Mouse (Mus musculus): Measurements from ENCODE around the gene Ppp4r1. TPM values are rescaled to one million over a fixed set of nuclear protein-coding genes. Genes with fewer than 3 reads are reported as not detected.
A peak's percentile ranks its signal among the peaks of the same experiment; 100 is the strongest.

Gene Ppp4r1
- total RNA-seq, 2 experiments from 2014 or later, result 26.3 to 36.5 TPM

DNA sequence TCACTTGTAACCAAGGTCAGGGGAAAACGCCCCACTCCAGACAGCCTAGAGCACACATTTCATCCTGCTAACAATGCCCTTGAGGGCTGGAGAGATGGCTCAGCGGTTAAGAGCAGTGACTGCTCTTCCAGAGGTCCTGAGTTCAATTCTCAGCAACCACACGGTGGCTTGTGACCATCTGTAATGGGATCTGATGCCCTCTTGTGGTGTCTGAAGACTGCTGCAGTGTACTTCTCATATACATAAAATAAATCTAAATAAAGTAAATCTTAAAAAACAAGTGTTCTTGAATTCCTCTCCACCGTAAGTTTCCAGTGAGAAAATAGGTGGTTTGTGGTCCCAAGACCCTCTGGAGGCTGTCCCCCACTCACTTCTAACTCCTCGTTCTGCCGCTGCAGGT, 69.4 kb downstream of the Ppp4r1 start:
- no peak for DNase-seq (ENCODE audit: low spot score in 2 of 2)

DNA sequence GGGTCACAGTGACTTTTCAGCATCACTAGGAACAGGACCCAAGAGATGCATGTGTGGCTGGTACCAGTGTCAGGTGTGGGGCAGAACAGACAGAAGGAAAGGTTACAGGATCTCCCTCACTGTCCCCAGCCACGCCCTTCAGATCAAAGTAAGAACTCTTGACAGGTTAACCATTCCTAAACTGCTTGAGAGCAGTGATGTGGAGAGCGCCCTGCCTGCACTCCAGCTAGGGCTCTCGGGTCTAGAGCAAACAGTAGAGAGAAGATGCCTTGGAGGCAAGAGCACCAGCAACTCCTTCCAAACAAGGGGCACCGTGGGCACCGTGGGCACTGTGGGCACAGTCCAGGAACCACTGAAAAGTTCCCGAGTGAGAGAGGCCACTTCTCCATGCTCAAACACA, 71.0 kb downstream of the Ppp4r1 start:
- no peak for DNase-seq (ENCODE audit: low spot score in 2 of 2)

DNA sequence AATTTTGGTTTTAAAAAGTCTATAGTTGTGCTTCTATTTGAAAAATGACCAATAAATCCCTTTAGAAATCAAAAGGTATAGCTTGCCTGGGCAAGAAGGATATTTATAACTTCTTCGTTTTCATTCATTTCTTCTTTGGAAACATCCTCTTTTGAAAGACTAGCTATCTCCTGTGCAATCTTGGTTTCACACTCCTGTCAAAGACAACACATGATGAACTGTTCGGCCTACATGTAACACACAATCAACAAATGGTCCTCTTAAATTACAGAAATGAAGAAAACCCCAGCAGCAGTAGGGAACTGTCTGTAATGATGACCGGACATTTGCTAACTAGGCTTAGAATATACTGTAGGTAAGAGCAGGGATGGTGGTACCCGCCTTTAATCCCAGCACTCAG, 71.6 kb downstream of the Ppp4r1 start:
- no peak for DNase-seq (ENCODE audit: low spot score in 2 of 2)

DNA sequence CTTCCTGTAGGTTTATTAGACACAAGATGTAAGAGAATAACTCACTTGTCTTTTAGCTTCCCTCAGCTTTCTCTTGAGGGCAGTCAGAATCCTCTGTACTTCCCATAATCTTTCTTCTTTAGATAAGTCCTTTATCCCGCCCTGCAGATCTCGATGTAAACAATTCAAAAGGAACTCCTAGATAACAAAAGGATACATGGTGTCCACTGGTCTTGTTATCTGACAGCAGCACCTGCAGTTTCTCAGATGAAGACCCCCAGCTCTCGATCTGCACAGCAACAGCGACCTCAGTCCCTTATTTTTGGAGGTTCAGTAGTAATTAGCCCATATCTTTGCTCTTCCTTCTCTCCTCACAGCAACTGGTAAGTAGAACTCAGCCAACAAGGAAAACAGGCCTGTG, 75.2 kb downstream of the Ppp4r1 start:
- no peak for DNase-seq (ENCODE audit: low spot score in 2 of 2)

DNA sequence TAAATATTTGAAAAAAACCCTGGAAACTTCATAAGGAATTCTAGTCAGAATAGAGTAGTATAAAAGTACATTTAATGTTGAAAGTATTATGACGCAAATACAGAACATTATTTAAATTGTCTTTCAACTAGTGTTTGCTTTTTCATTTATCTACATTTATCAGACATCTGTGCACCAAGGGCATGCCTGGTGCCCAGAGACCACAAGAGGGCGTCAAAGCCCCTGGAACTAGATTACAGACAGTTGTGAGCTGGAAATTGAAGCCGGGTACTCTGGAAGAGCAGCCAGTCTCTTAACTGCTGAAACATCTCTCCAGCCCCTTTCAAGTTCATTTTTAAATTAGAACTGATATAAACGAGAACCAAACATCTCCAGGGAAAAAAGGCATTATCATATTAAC, 80.2 kb downstream of the Ppp4r1 start:
- DNase-seq (ENCODE audit: low spot score in 2 of 2), result peak in 1 of 2 experiments; percentile 47

DNA sequence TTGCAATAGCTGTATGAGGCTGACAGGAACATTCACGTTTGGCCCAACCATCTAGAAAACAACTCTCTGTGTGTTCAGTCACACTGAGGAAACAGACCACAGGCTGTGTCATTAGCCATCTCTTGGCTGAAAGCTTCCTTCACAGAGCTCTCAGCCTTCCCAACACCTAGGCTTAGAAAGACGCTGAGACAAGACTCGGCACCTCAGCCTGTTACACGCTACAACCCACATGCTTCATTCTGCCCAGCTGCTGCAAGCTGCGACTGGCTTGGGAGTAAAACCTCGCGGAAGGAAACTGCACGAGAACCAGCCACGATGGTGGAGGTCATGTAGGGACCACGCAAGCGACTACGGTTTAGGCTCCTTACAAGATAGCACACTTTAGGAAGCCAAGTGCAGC, 81.5 kb downstream of the Ppp4r1 start:
- DNase-seq (ENCODE audit: low spot score in 2 of 2), result no peak

DNA sequence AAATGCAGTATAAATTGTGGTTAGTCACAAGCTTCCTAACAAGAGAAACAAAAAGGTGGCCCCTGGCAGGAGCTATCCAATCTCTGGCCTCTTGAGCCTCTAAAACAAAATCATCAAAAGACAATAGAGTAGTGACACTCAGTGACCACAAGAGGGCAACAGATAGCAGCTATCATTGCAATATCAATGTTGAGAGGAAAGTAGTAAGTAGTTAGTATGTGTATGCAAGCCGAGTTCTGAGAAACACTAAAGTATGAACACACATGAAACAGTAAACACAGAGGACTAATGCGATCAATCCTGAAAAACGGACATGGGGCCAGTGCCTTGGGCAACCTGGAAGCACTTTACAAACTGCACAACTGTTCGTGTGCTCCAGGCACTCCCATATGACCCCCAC, 82.4 kb downstream of the Ppp4r1 start:
- peak in 1 of 2 experiments; percentile 60 for DNase-seq (ENCODE audit: low spot score in 2 of 2)

DNA sequence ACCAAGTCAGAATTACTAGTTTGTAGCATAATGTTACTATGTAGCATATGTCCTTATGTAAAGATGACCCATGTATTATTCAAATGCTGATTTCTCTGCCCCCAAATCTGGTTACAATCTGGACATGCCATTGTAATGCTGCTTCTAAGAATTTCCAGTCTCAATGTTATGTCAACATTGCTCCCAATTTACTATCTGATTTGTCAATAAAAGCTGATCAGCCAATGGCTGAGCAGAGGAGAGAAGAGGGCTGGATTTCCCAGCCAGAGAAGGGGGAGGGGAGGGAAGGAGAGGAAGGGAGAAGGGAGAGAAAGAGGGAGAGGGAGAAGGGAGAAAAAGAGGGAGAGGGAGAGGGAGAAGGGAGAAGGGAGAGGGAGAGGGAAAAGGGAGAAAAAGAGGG, 82.9 kb downstream of the Ppp4r1 start:
- no peak for DNase-seq (ENCODE audit: low spot score in 2 of 2)

DNA sequence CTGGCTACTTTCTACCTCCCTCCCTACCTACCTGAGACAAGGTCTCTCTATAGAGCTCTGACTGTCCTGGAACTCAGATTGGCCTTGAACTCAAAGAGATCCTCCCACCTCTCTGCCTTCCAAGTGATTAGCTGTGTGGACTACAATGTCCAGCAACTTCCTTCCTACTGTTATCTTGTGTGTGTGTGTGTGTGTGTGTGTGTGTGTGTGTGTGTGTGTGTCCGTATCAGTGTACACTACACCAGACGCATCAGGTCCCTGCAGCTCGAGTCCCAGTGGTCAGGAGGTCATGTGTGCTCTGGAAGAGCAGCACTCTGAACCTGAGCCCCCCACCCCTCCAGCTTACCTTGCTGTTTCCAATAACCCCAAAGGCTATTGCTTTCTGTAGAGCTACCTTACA, 83.8 kb downstream of the Ppp4r1 start:
- DNase-seq (ENCODE audit: low spot score in 2 of 2), result no peak

DNA sequence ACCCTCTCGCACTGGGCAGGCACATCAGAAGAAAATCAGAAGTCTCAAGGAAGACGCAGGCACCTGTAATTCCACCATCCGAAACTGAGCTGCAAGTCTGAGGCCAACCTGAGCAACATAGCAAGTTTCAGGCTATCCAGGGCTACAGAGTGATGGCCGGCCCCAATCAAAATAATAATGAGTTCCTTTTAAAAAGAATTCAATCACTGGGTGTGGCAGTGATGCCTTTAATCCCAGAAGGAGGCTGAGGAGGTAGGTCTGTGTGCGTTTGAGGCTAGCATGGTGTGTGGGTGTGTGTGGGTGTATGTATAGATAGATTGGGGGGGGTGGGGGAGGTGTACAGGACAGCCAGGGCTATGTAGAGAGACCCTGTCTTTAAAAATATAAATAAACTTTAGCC, 85.6 kb downstream of the Ppp4r1 start:
- no peak for DNase-seq (ENCODE audit: low spot score in 2 of 2)

DNA sequence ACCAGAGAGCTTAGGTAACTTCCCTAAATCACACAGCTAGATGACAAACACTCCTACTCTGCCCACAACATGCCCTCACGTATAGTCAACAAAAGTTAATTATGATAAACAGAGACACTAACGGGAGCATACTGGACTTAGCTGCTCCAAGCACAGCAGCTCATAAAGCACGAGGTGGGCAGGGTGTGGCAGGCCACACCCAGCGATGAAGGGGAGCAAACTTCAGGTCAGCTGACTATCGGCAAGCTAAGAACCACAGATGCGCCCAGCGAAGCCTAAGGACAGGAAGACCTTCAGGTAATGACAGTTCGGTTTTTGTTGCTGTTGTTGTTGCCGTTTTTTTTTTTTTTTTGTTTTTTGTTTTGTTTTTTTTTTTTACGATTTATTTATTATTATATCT, 87.3 kb downstream of the Ppp4r1 start:
- no peak for DNase-seq (ENCODE audit: low spot score in 2 of 2)

DNA sequence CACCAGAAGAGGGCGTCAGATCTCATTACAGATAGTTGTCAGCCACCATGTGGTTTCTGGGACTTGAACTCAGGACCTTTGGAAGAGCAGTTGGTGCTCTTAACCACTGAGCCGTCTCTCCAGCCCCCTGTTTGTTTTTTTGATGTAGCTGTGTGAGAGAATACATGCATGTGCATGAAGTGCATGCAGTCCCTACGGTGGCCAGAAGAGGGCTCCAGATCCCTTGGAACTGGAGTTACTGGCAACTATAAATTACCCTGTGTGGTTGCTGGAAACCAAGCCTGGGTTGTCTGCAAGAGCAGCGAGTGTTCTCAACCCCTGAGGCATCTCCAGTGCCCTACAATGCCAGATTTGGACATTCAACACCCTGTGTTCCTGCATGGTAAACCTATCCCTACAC, 87.8 kb downstream of the Ppp4r1 start:
- DNase-seq (ENCODE audit: low spot score in 2 of 2), result peak in 1 of 2 experiments; percentile 72

DNA sequence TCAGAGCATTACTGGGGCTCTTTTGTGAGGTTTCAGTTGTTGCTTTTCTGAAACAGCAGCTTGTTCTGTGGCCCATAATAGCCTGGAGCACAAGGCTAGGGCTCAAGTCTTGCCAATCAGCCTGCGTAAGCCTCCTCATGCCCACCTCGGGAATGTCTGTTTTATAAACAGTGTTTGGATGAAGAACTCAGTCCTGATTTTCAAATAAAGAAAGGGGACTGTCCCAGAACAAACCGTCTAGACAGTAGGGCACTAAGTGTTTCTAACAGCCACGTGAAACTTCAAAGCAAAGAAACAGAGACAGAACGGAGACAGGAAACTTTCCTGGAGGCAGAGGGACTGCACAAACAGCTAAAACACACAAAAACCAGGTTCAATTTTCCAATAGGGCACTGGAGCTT, 89.3 kb downstream of the Ppp4r1 start:
- no peak for DNase-seq (ENCODE audit: low spot score in 2 of 2)

DNA sequence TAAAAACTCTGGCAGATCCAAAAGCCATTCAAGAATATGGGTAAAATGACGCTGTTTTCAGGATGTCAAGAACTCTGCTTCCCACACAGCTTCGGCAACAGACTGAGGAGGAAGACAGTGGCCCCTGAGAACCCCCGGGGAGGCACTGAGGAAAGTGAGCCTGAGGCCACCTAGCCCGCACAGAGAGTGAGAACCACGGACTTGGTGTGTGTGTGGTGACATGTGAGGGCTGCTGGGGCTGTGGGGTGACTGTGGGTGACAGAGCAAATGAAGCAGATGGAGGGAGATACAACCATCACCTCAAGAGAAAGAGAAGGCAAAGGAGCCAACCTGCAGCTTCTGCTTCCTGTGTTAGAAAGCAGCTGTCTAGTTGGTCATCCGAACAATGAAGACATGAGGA, 89.7 kb downstream of the Ppp4r1 start:
- DNase-seq (ENCODE audit: low spot score in 2 of 2), result no peak

DNA sequence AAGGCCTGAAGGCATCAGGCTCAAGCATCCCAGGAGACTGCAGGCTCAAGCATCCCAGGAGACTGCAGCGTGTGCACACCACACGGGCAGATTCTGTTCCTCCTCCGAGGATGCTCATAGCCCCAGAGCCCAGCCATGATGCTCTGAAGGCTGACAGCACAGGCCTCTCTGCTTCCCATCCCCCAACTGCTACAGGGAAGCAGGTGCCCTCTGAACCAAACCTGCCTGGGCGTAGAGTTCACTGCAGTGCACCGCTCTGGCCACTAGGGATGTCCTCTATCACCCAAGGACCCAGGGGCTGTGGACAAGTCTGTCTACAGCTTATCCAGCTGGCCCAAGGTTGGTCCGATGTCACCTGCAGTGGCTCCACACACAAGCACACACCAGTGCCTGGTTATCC, 90.3 kb downstream of the Ppp4r1 start:
- DNase-seq (ENCODE audit: low spot score in 2 of 2), result peak in 1 of 2 experiments; percentile 28

DNA sequence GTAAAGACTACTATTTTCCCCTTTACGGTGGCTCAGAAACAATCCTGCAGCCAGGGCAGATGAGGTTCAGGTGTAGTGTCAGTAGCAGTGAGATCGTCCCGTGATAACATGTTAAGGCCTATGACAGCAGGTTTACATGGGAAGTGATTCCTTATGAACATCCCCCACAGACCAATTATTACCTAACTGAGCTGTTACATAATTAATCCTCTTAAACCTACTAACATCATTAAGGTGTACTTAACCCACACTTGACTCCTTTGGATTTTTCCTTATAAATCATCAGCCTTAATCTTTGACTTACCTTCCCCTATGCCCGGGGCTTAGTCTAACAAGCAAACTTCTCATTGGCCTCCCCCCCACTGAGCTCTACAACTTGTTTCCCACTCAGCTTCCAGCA, 90.8 kb downstream of the Ppp4r1 start:
- no peak for DNase-seq (ENCODE audit: low spot score in 2 of 2)

DNA sequence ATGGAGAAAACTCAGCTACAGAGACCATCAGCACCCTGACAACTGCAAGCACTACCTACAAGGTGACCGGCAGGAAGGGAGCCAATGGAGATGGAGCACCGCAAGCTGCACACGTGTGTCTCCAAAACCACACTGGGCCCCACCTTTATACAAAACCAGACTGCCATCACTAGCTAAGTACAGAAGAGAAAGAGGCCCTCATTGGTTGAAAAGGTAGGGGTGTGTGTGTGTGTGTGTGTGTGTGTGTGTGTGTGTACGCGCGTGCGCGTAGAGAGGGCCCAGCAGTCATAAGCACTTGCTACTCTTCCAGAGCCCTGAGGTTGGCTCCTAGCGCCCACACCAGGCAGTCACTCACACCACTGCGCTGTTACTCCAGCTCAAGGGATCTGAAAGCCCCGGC, 91.5 kb downstream of the Ppp4r1 start:
- DNase-seq (ENCODE audit: low spot score in 2 of 2), result no peak

DNA sequence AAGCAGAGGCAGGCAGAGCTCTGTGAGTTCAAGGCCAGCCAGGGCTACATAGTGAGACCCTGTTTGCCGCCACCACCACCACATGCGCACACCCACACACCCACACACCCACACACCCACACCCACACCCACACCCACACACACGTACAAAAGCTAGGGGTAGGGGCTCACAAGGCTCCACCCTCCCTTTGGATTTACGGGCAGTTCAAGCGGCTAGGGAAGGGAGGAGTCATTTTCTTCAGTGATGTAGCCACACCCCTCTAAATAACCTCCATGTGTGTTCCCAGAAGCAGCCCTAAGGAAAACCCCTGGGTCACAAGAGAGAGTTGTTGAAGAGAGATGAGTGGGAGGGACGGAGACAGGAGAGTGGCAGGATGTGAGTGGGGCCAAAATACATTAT, 94.7 kb downstream of the Ppp4r1 start:
- no peak for DNase-seq (ENCODE audit: low spot score in 2 of 2)

DNA sequence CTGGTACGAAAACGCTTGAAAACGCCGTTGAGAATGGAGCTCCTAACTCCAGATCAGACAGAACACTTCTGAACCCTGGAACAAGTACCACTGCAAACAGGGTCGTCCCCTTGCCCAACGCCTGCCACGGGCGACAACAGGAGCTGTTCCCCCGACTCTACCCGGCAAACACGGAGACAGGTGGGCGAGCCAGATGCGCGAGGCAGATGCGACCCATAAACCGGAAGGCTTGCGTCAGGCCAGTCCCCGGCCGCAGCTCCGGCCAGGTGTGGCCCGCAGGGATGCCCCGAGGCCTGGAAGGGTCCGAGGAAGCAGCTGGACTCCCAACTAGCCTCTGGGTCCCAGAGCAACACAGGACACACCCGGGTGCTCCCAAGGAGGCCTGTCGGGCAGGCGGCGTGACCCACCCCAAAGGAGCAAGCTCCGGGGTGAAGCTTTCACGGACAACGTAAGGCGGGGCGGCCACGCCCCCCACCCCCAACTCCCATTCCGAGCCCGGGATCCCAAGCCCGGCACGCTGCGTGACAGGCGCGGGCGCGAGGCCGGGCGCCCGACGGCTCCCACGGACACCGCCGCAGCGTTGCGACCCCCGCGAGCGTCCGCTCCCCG, 101.8 kb downstream of the Ppp4r1 start:
- peak in 1 of 2 experiments; percentile 21 for DNase-seq (ENCODE audit: low spot score in 2 of 2)

DNA sequence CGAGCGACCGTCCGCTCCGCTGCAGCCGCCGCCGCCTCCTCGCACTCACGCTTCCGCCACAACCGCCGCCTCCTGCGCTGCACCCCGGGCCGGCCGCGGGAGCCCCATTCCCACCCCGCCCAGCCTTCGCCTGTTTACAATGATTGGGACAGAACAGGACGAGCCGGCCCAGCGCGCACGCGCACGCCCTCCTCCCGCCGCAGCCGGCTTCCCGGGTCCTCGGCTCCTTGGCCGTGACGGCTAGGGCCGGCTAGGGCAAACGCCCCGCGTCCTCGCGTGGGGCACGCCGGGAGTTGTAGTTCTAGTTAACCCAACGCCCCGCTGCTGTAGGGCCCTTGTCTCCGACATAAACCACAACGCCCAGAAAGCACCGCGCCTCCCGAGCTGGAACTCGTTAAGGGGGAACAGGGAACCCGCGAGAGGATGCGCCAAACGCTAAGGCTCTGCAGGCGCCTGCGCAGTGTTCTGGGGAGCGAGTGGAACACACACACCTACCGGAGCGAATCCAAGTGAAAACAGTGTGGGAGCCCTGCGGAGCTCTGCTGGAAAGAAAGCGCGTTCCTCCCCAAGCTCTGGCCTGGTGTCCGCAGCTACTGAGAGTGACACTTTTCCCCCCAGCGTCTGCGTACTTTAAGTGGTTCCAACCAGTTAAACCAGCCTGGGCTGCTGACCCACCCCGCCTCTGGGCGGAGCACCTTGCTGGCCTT, 102.5 kb downstream of the Ppp4r1 start:
- peak; percentile 100 for DNase-seq (ENCODE audit: low spot score in 2 of 2)

DNA sequence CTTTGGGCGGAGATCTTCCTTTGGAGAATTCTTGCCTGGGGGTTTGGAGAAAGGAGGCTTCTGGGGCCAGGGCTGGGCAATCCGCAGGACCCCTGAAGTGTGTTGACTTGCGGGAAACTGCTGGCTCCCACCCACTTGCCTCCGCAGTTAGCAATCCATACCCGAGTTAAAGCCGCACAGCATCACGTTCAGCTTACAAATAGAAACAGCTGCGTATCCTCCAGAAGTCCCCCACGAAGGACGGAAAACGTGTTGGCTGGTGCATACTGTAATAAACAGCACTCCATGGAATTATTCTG, 103.0 kb downstream of the Ppp4r1 start:
- DNase-seq (ENCODE audit: low spot score in 2 of 2), result no peak

DNA sequence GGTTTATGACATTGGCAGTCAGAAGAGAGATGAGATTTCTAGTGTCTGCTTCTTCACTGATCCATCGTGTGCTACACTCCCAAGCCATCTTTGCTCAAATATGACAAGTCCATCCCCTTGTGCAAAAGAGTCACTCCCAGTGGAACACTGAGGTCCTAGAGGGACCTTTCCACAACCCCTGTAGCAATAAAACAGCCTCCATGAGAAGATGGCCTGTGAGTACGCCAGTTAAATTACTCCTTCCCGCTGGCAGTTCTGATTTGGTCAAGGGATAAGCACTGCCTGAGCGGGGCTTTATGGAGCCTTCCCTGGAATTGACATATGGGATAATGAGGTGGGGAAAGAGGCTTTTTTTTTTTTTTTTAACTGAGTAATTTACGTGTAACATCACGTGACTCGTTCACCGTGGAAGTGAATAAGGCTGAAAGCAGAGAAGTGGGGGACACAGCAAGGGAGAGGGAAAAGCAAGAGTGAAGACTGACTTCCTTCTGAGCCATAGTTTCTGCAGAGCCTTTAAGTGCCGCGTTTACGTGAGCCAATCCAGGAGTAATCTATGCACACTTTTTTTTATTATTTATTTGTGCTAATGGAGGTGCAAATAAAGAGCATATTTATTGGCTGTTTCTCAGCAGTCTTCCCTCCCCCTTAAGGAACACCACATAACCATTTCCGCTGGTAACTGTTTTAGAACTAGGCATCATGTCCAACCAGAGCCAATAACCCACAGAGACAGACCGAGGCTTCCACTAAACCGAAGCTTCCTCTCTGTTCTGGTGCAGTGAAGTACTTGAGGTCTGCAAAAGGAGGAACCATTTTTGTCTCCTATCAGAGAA, 103.5 kb downstream of the Ppp4r1 start, which contains the start of gene Ralbp1:
Gene Ralbp1, minus strand, starts transcription at position 102 of the 833 bp plus-strand sequence.
- DNase-seq (ENCODE audit: low spot score in 2 of 2), result peak; percentile 35 to 65
